Mouse (Mus musculus) lung, embryonic 15.5 days (tissue): ENCODE results near the gene Slc35c2. TPM values are rescaled to one million over a fixed set of nuclear protein-coding genes. Genes with fewer than 3 reads are reported as not detected.

Experiments
- ATAC-seq: fragments of 200-750 bp; cut with Nextera tagmentation; 2 replicates; pipeline ENCODE4 v1.8.0; 2017; ENCODE audit warnings: moderate number of reproducible peaks, borderline replicate concordance; ENCODE audit not compliant: low FRiP score, low TSS enrichment; ENCODE audit errors: extremely low read depth
- H3K27ac ChIP-seq: fragments of 300-500 bp; sonication (generic); 2 replicates; pipeline ENCODE4 v1.5.1; 2015; ENCODE audit warnings: moderate library complexity, mild to moderate bottlenecking, inconsistent platforms
- H3K27me3 ChIP-seq: fragments of 300-500 bp; sonication (generic); 2 replicates; pipeline ENCODE4 v1.6.1; 2015; ENCODE audit warnings: inconsistent platforms
- H3K36me3 ChIP-seq: fragments of 300-500 bp; sonication (generic); 2 replicates; pipeline ENCODE4 v1.6.1; 2015; ENCODE audit warnings: inconsistent platforms
- H3K4me1 ChIP-seq: fragments of 300-500 bp; sonication (generic); 2 replicates; pipeline ENCODE4 v1.6.1; 2015; ENCODE audit warnings: inconsistent platforms
- H3K4me2 ChIP-seq: fragments of 300-500 bp; sonication (generic); 2 replicates; pipeline ENCODE4 v1.6.1; 2015; ENCODE audit warnings: inconsistent platforms, mild to moderate bottlenecking, moderate library complexity
- H3K4me3 ChIP-seq: fragments of 300-500 bp; sonication (generic); 2 replicates; pipeline ENCODE4 v1.5.1; 2015; ENCODE audit warnings: mild to moderate bottlenecking, inconsistent platforms
- H3K9ac ChIP-seq: fragments of 300-500 bp; sonication (generic); 2 replicates; pipeline ENCODE4 v1.6.1; 2015; ENCODE audit warnings: inconsistent platforms
- H3K9me3 ChIP-seq: fragments of 300-500 bp; sonication (generic); 2 replicates; pipeline ENCODE4 v1.6.1; 2016; ENCODE audit warnings: inconsistent platforms
- WGBS: fragments of 180-500 bp; shearing (Covaris S2); methylation state at CpG from one replicate; pipeline ENCODE4 v1.1.7; 2015; 5-methylcytosine and 5-hydroxymethylcytosine counted together
- polyA plus RNA-seq: library from polyadenylated mRNA; unstranded; fragments of >200 nt; fragmentation: Nextera tagmentation; extraction: Ambion mirVana; gene quantifications from 2 replicates; pipeline ENCODE4 v1.2.1, GENCODE M21; 2015

Gene Slc35c2
- polyA plus RNA-seq, 1 experiment from 2014 or later = 48.7 TPM

GRCm38 (mm10) chr2:165321981-165322735, 34.5 kb upstream of the Slc35c2 start:
- Histone ChIP-seq H3K36me3 (no peaks in the 10 kb centered on the region), H3K27ac (peak overlapping the region; percentile 90), H3K9me3 (no peaks in the 10 kb centered on the region), H3K27me3 (no peaks in the 10 kb centered on the region), H3K4me1 (peaks cover 90% of the 10 kb centered on the region), H3K4me3 (no peak overlapping the region), H3K4me2 (no peak overlapping the region), H3K9ac (no peak overlapping the region)
- ATAC-seq = no peak
- WGBS = 76% methylated on average over 22 of the region's 22 CpGs

- Histone ChIP-seq H3K4me2 (peak overlapping the region; percentile 31), H3K4me1 (peaks cover 93% of the 10 kb centered on the region), H3K27me3 (no peaks in the 10 kb centered on the region), H3K9ac (no peak overlapping the region), H3K36me3 (no peaks in the 10 kb centered on the region), H3K9me3 (no peaks in the 10 kb centered on the region), H3K27ac (peak overlapping the region; percentile 90), H3K4me3 (peak overlapping the region; percentile 4; the same call in 1 of the 2 replicates)
- 53% methylated on average over 8 of the region's 8 CpGs for WGBS
- no peak for ATAC-seq
These were observed 33.8 kb upstream of the Slc35c2 start for GRCm38 (mm10) chr2:165321381-165321888.

- H3K9me3 ChIP-seq = no peaks in the 10 kb centered on the region
- peak; percentile 44; the same call in 1 of the 2 replicates for ATAC-seq
- peaks cover 93% of the 10 kb centered on the region for H3K4me1 ChIP-seq
- peak overlapping the region; percentile 90 for H3K27ac ChIP-seq
- H3K27me3 ChIP-seq = no peaks in the 10 kb centered on the region
- H3K9ac ChIP-seq = no peak overlapping the region
- peaks cover 5% of the 10 kb centered on the region; the same call in 1 of the 2 replicates for H3K36me3 ChIP-seq
- H3K4me2 ChIP-seq = peak overlapping the region; percentile 31
- WGBS = 35% methylated on average over 12 of the region's 12 CpGs
- H3K4me3 ChIP-seq = peak overlapping the region; percentile 4; the same call in 1 of the 2 replicates
These were observed 33.0 kb upstream of the Slc35c2 start for GRCm38 (mm10) chr2:165320531-165321150.

- Histone ChIP-seq H3K4me2 (no peak overlapping the region), H3K36me3 (peaks cover 17% of the 10 kb centered on the region), H3K27ac (no peak overlapping the region), H3K9me3 (no peaks in the 10 kb centered on the region), H3K4me1 (peaks cover 82% of the 10 kb centered on the region), H3K9ac (no peak overlapping the region), H3K27me3 (no peaks in the 10 kb centered on the region), H3K4me3 (no peak overlapping the region)
- ATAC-seq = no peak
- 32% methylated on average over 4 of the region's 4 CpGs for WGBS
These were observed 31.8 kb upstream of the Slc35c2 start for GRCm38 (mm10) chr2:165319503-165319902.

GRCm38 (mm10) chr2:165318941-165319340, 31.3 kb upstream of the Slc35c2 start:
- ATAC-seq = no peak
- Histone ChIP-seq H3K9me3 (no peaks in the 10 kb centered on the region), H3K4me2 (no peak overlapping the region), H3K27ac (peak overlapping the region; percentile 45), H3K9ac (no peak overlapping the region), H3K36me3 (peaks cover 22% of the 10 kb centered on the region), H3K4me3 (no peak overlapping the region), H3K4me1 (peaks cover 76% of the 10 kb centered on the region), H3K27me3 (no peaks in the 10 kb centered on the region)
- WGBS = 64% methylated on average over 7 of the region's 7 CpGs

GRCm38 (mm10) chr2:165317621-165318263, 30.1 kb upstream of the Slc35c2 start:
- Histone ChIP-seq H3K4me1 (peaks cover 64% of the 10 kb centered on the region), H3K27me3 (no peaks in the 10 kb centered on the region), H3K4me2 (0 out of 2 replicates have a peak overlapping the region, but pooled peaks have one; percentile 5), H3K9me3 (no peaks in the 10 kb centered on the region), H3K4me3 (no peak overlapping the region), H3K36me3 (peaks cover 34% of the 10 kb centered on the region), H3K9ac (no peak overlapping the region), H3K27ac (peak overlapping the region; percentile 45)
- no peak for ATAC-seq
- WGBS = 37% methylated on average over 16 of the region's 16 CpGs

GRCm38 (mm10) chr2:165316837-165317473, 29.3 kb upstream of the Slc35c2 start:
- WGBS = 23% methylated on average over 9 of the region's 9 CpGs
- peak; percentile 47 for ATAC-seq
- H3K4me2 ChIP-seq = peak overlapping the region; percentile 5; the same call in 1 of the 2 replicates

GRCm38 (mm10) chr2:165316204-165316603, 28.5 kb upstream of the Slc35c2 start:
- no peak overlapping the region for H3K9ac ChIP-seq
- no peak for ATAC-seq
- H3K27me3 ChIP-seq = no peaks in the 10 kb centered on the region
- H3K36me3 ChIP-seq = peaks cover 50% of the 10 kb centered on the region
- H3K4me3 ChIP-seq = no peak overlapping the region
- peak overlapping the region; percentile 42 for H3K27ac ChIP-seq
- H3K4me2 ChIP-seq = no peak overlapping the region
- peaks cover 49% of the 10 kb centered on the region for H3K4me1 ChIP-seq
- WGBS = 39% methylated on average over 10 of the region's 10 CpGs
- H3K9me3 ChIP-seq = no peaks in the 10 kb centered on the region

More at GRCm38 (mm10) chr2:165316837-165317473, 29.3 kb upstream of the Slc35c2 start:
- no peak overlapping the region for H3K4me3 ChIP-seq
- no peaks in the 10 kb centered on the region for H3K9me3 ChIP-seq
- H3K36me3 ChIP-seq = peaks cover 42% of the 10 kb centered on the region
- peak overlapping the region; percentile 42 for H3K27ac ChIP-seq
- H3K27me3 ChIP-seq = no peaks in the 10 kb centered on the region
- H3K4me1 ChIP-seq = peaks cover 57% of the 10 kb centered on the region
- no peak overlapping the region for H3K9ac ChIP-seq

GRCm38 (mm10) chr2:165314197-165314596, 26.5 kb upstream of the Slc35c2 start:
- no peaks in the 10 kb centered on the region for H3K9me3 ChIP-seq
- no peak for ATAC-seq
- no peaks in the 10 kb centered on the region for H3K27me3 ChIP-seq
- no peak overlapping the region for H3K4me2 ChIP-seq
- peaks cover 29% of the 10 kb centered on the region for H3K4me1 ChIP-seq
- WGBS = 86% methylated on average over 8 of the region's 8 CpGs
- H3K4me3 ChIP-seq = no peak overlapping the region
- H3K36me3 ChIP-seq = peaks cover 63% of the 10 kb centered on the region
- H3K9ac ChIP-seq = no peak overlapping the region
- no peak overlapping the region for H3K27ac ChIP-seq

- Histone ChIP-seq H3K27me3 (no peaks in the 10 kb centered on the region), H3K9ac (no peak overlapping the region), H3K9me3 (no peaks in the 10 kb centered on the region), H3K27ac (no peak overlapping the region), H3K4me1 (peaks cover 11% of the 10 kb centered on the region), H3K36me3 (peaks cover 72% of the 10 kb centered on the region), H3K4me3 (no peak overlapping the region), H3K4me2 (no peak overlapping the region)
- no peak for ATAC-seq
- WGBS = 62% methylated on average over 7 of the region's 7 CpGs
These were observed 24.7 kb upstream of the Slc35c2 start for GRCm38 (mm10) chr2:165312381-165312780.

GRCm38 (mm10) chr2:165311577-165311976, 23.9 kb upstream of the Slc35c2 start:
- Histone ChIP-seq H3K4me3 (no peak overlapping the region), H3K4me1 (peaks cover 3% of the 10 kb centered on the region), H3K9ac (no peak overlapping the region), H3K27me3 (no peaks in the 10 kb centered on the region), H3K4me2 (no peak overlapping the region), H3K9me3 (no peaks in the 10 kb centered on the region), H3K36me3 (peaks cover 80% of the 10 kb centered on the region), H3K27ac (no peak overlapping the region)
- ATAC-seq = no peak
- WGBS = 89% methylated on average over 12 of the region's 12 CpGs
